Mouse (Mus musculus): ENCODE measurements around the gene Foxa1. TPM values are rescaled to one million over a fixed set of nuclear protein-coding genes. Genes with fewer than 3 reads are reported as not detected.

Foxa1 gene
- polyA plus RNA-seq, 1 experiment from 2014 or later = 0.61 TPM

- no peak for DNase-seq (ENCODE audit: extremely low spot score, low spot score)
- WGBS = 1% methylated on average over 9 of the region's 9 CpGs
- Histone ChIP-seq H3K27me3 (ENCODE audit: poor library complexity, severe bottlenecking) (peaks cover 100% of the 10 kb centered on the region), H3K4me1 (peaks cover 57% of the 10 kb centered on the region), H3K27ac (no peak overlapping the region), H3K36me3 (replicated peaks) (no peaks in the 10 kb centered on the region), H3K9me3 (no peaks in the 10 kb centered on the region), H3K4me3 (no peak overlapping the region)
Observed at GRCm38 (mm10) chr12:57547890-57548289, 1.2 kb upstream of the Foxa1 start.

GRCm38 (mm10) chr12:57545371-57546241, 1.1 kb downstream of the Foxa1 start:
- Histone ChIP-seq H3K4me3 (peak overlapping the region; percentile 62), H3K36me3 (replicated peaks) (no peaks in the 10 kb centered on the region), H3K27me3 (ENCODE audit: poor library complexity, severe bottlenecking) (peaks cover 100% of the 10 kb centered on the region), H3K9me3 (no peaks in the 10 kb centered on the region), H3K27ac (peak overlapping the region; percentile 78), H3K4me1 (peaks cover 65% of the 10 kb centered on the region)
- DNase-seq (ENCODE audit: extremely low spot score, low spot score) = peak; percentile 66
- under 1% methylated on average over 93 of the region's 106 CpGs for WGBS

- DNase-seq (ENCODE audit: extremely low spot score, low spot score) = peak; percentile 78
- H3K4me3 ChIP-seq = peak overlapping the region; percentile 62
- H3K27ac ChIP-seq = peak overlapping the region; percentile 78
- peaks cover 60% of the 10 kb centered on the region for H3K4me1 ChIP-seq
- no peaks in the 10 kb centered on the region for H3K9me3 ChIP-seq
- no peaks in the 10 kb centered on the region for H3K36me3 ChIP-seq (replicated peaks)
- 1% methylated on average over 31 of the region's 31 CpGs for WGBS
- peaks cover 100% of the 10 kb centered on the region for H3K27me3 ChIP-seq (ENCODE audit: poor library complexity, severe bottlenecking)
Observed at GRCm38 (mm10) chr12:57544641-57545370, 1.9 kb downstream of the Foxa1 start.

GRCm38 (mm10) chr12:57543627-57543991, 3.1 kb downstream of the Foxa1 start:
- Histone ChIP-seq H3K27ac (no peak overlapping the region), H3K4me3 (peak overlapping the region; percentile 41; the same call in 1 of the 2 replicates), H3K4me1 (peaks cover 60% of the 10 kb centered on the region), H3K36me3 (replicated peaks) (no peaks in the 10 kb centered on the region), H3K27me3 (ENCODE audit: poor library complexity, severe bottlenecking) (peaks cover 100% of the 10 kb centered on the region), H3K9me3 (no peaks in the 10 kb centered on the region)
- DNase-seq (ENCODE audit: extremely low spot score, low spot score) = peak; percentile 43
- WGBS = 1% methylated on average over 10 of the region's 10 CpGs

GRCm38 (mm10) chr12:57542746-57543626, 3.7 kb downstream of the Foxa1 start:
- peaks cover 60% of the 10 kb centered on the region for H3K4me1 ChIP-seq
- under 1% methylated on average over 63 of the region's 63 CpGs for WGBS
- peak overlapping the region; percentile 41 for H3K4me3 ChIP-seq
- DNase-seq (ENCODE audit: extremely low spot score, low spot score) = peak; percentile 56
- 0 out of 2 replicates have a peak overlapping the region, but pooled peaks have one; percentile 13 for H3K27ac ChIP-seq
- H3K27me3 ChIP-seq (ENCODE audit: poor library complexity, severe bottlenecking) = peaks cover 100% of the 10 kb centered on the region
- no peaks in the 10 kb centered on the region for H3K9me3 ChIP-seq
- no peaks in the 10 kb centered on the region for H3K36me3 ChIP-seq (replicated peaks)

- H3K27me3 ChIP-seq (ENCODE audit: poor library complexity, severe bottlenecking) = peaks cover 100% of the 10 kb centered on the region
- WGBS = 1% methylated on average over 46 of the region's 46 CpGs
- H3K4me3 ChIP-seq = peak overlapping the region; percentile 41
- DNase-seq (ENCODE audit: extremely low spot score, low spot score) = peak; percentile 65
- H3K27ac ChIP-seq = no peak overlapping the region
- no peaks in the 10 kb centered on the region for H3K9me3 ChIP-seq
- H3K4me1 ChIP-seq = peaks cover 64% of the 10 kb centered on the region
- no peaks in the 10 kb centered on the region for H3K36me3 ChIP-seq (replicated peaks)
Observed at GRCm38 (mm10) chr12:57541931-57542745, 4.6 kb downstream of the Foxa1 start.

- DNase-seq (ENCODE audit: extremely low spot score, low spot score) = no peak
- Histone ChIP-seq H3K27ac (no peak overlapping the region), H3K36me3 (replicated peaks) (no peaks in the 10 kb centered on the region), H3K9me3 (no peaks in the 10 kb centered on the region), H3K4me1 (peaks cover 64% of the 10 kb centered on the region), H3K27me3 (ENCODE audit: poor library complexity, severe bottlenecking) (peaks cover 100% of the 10 kb centered on the region), H3K4me3 (no peak overlapping the region)
- 14% methylated on average over 6 of the region's 6 CpGs for WGBS
Observed at GRCm38 (mm10) chr12:57541118-57541517, 5.6 kb downstream of the Foxa1 start.

- Histone ChIP-seq H3K4me1 (peaks cover 70% of the 10 kb centered on the region), H3K27ac (no peak overlapping the region; the same call in 1 of the 2 replicates), H3K4me3 (peak overlapping the region; percentile 54; the same call in 1 of the 2 replicates), H3K27me3 (ENCODE audit: poor library complexity, severe bottlenecking) (peaks cover 100% of the 10 kb centered on the region), H3K36me3 (replicated peaks) (no peaks in the 10 kb centered on the region), H3K9me3 (no peaks in the 10 kb centered on the region)
- peak; percentile 63 for DNase-seq (ENCODE audit: extremely low spot score, low spot score)
- under 1% methylated on average over 10 of the region's 10 CpGs for WGBS
Observed at GRCm38 (mm10) chr12:57539551-57539985, 7.1 kb downstream of the Foxa1 start.

- Histone ChIP-seq H3K27me3 (ENCODE audit: poor library complexity, severe bottlenecking) (peaks cover 100% of the 10 kb centered on the region), H3K4me1 (peaks cover 74% of the 10 kb centered on the region), H3K4me3 (peak overlapping the region; percentile 54), H3K9me3 (no peaks in the 10 kb centered on the region), H3K36me3 (replicated peaks) (no peaks in the 10 kb centered on the region), H3K27ac (peak overlapping the region; percentile 79)
- under 1% methylated on average over 63 of the region's 63 CpGs for WGBS
- DNase-seq (ENCODE audit: extremely low spot score, low spot score) = peak; percentile 73
Observed at GRCm38 (mm10) chr12:57538588-57539550, 7.8 kb downstream of the Foxa1 start.

- H3K27ac ChIP-seq = 0 out of 2 replicates have a peak overlapping the region, but pooled peaks have one; percentile 79
- no peaks in the 10 kb centered on the region for H3K36me3 ChIP-seq (replicated peaks)
- peaks cover 100% of the 10 kb centered on the region for H3K27me3 ChIP-seq (ENCODE audit: poor library complexity, severe bottlenecking)
- under 1% methylated on average over 21 of the region's 21 CpGs for WGBS
- peak overlapping the region; percentile 54 for H3K4me3 ChIP-seq
- peak; percentile 38 for DNase-seq (ENCODE audit: extremely low spot score, low spot score)
- H3K4me1 ChIP-seq = peaks cover 69% of the 10 kb centered on the region
- no peaks in the 10 kb centered on the region for H3K9me3 ChIP-seq
Observed at GRCm38 (mm10) chr12:57537791-57538587, 8.7 kb downstream of the Foxa1 start.

All from forebrain, embryonic 10.5 days (tissue).